Mouse (Mus musculus): Measurements from ENCODE around the gene Klhdc8a.

The Klhdc8a gene

GRCm38 (mm10) chr1:132317894-132318863 lies 19.8 kb downstream of the Klhdc8a start:
- DNase-seq, result peak; percentile 57

GRCm38 (mm10) chr1:132319242-132319641 lies 20.8 kb downstream of the Klhdc8a start:
- peak; percentile 92 for DNase-seq

GRCm38 (mm10) chr1:132321821-132322580 lies 23.6 kb downstream of the Klhdc8a start:
- no peak for DNase-seq

GRCm38 (mm10) chr1:132322711-132323542 lies 24.5 kb downstream of the Klhdc8a start:
- peak; percentile 80 for DNase-seq

- no peak for DNase-seq
These were observed 28.4 kb downstream of the Klhdc8a start for GRCm38 (mm10) chr1:132326777-132327176.

GRCm38 (mm10) chr1:132327477-132327876 lies 29.1 kb downstream of the Klhdc8a start:
- DNase-seq, result no peak

- DNase-seq, result no peak
These were observed 30.1 kb downstream of the Klhdc8a start for GRCm38 (mm10) chr1:132328565-132328964.

- DNase-seq, result no peak
These were observed 31.2 kb downstream of the Klhdc8a start for GRCm38 (mm10) chr1:132329656-132330055.

- DNase-seq, result no peak
These were observed 32.0 kb downstream of the Klhdc8a start for GRCm38 (mm10) chr1:132330397-132330796.

GRCm38 (mm10) chr1:132331283-132331682 lies 32.9 kb downstream of the Klhdc8a start:
- no peak for DNase-seq

GRCm38 (mm10) chr1:132333201-132333600 lies 34.8 kb downstream of the Klhdc8a start:
- no peak for DNase-seq

- DNase-seq, result peak; percentile 75
These were observed 35.3 kb downstream of the Klhdc8a start for GRCm38 (mm10) chr1:132333675-132334141.

GRCm38 (mm10) chr1:132334178-132334801 lies 35.9 kb downstream of the Klhdc8a start:
- DNase-seq, result no peak

- DNase-seq, result no peak
These were observed 37.0 kb downstream of the Klhdc8a start for GRCm38 (mm10) chr1:132335378-132335965.

- no peak for DNase-seq
These were observed 38.5 kb downstream of the Klhdc8a start for GRCm38 (mm10) chr1:132336921-132337320.

- no peak for DNase-seq
These were observed 39.7 kb downstream of the Klhdc8a start for GRCm38 (mm10) chr1:132338027-132338660.

- DNase-seq, result peak; percentile 88
These were observed 43.5 kb downstream of the Klhdc8a start for GRCm38 (mm10) chr1:132341731-132342501.

- no peak for DNase-seq
These were observed 44.1 kb downstream of the Klhdc8a start for GRCm38 (mm10) chr1:132342518-132342917.

GRCm38 (mm10) chr1:132343191-132343590 lies 44.8 kb downstream of the Klhdc8a start:
- DNase-seq, result no peak

- DNase-seq, result no peak
These were observed 45.2 kb downstream of the Klhdc8a start for GRCm38 (mm10) chr1:132343656-132344055.
